Mouse (Mus musculus): Measurements from ENCODE around the gene Mmp27. TPM values are rescaled to one million over a fixed set of nuclear protein-coding genes. Genes with fewer than 3 reads are reported as not detected.

The Mmp27 gene
- polyA plus RNA-seq, 1 experiment from 2014 or later: not detected

Other genes with a start within 250 kb of the Mmp27 start
- 0.11 TPM in 1 of 2 replicates, not detected in the other for gene Mmp12, start 227.0 kb upstream of the Mmp27 start, polyA plus RNA-seq (2014; fragmentation: Nextera tagmentation; extraction: Ambion mirVana)
- not detected in 2 replicates for gene Mmp1b, start 183.3 kb upstream of the Mmp27 start, polyA plus RNA-seq (2014; fragmentation: Nextera tagmentation; extraction: Ambion mirVana)
- not detected in 2 replicates for gene Mmp3, start 125.6 kb upstream of the Mmp27 start, polyA plus RNA-seq (2014; fragmentation: Nextera tagmentation; extraction: Ambion mirVana)
- gene Mmp10, start 69.0 kb upstream of the Mmp27 start, polyA plus RNA-seq (2014; fragmentation: Nextera tagmentation; extraction: Ambion mirVana): not detected in 2 replicates
- 0.48 and 0.61 TPM in 2 replicates for gene Mmp8, start 12.9 kb upstream of the Mmp27 start, polyA plus RNA-seq (2014; fragmentation: Nextera tagmentation; extraction: Ambion mirVana)
- gene Mmp20, start 56.8 kb downstream of the Mmp27 start, polyA plus RNA-seq (2014; fragmentation: Nextera tagmentation; extraction: Ambion mirVana): not detected in 2 replicates
- not detected in 2 replicates for gene Mmp7, start 120.7 kb downstream of the Mmp27 start, polyA plus RNA-seq (2014; fragmentation: Nextera tagmentation; extraction: Ambion mirVana)
- gene Tmem123, start 192.6 kb downstream of the Mmp27 start, polyA plus RNA-seq (2014; fragmentation: Nextera tagmentation; extraction: Ambion mirVana): 87.8 and 98.4 TPM in 2 replicates